Mouse (Mus musculus) common myeloid progenitor, adult 5-6 weeks (primary cell): Measurements from ENCODE around the gene Ikzf2. TPM values are rescaled to one million over a fixed set of nuclear protein-coding genes. Genes with fewer than 3 reads are reported as not detected.

ENCODE experiments used
- ATAC-seq: replicated peaks from 2 replicates; pipeline ENCODE4 v1.8.0; 2016; ENCODE audit warnings: low read depth, mild to moderate bottlenecking, moderate TSS enrichment, inconsistent platforms; ENCODE audit not compliant: poor library complexity, severe bottlenecking
- total RNA-seq: library from RNA; stranded (forward); fragments of 200-1000, 187-1606 nt; gene quantifications from 2 replicates; pipeline ENCODE4 v1.2.3, GENCODE M21; 2017

Gene Ikzf2
- total RNA-seq, 1 experiment from 2014 or later, result 34.4 TPM

DNA sequence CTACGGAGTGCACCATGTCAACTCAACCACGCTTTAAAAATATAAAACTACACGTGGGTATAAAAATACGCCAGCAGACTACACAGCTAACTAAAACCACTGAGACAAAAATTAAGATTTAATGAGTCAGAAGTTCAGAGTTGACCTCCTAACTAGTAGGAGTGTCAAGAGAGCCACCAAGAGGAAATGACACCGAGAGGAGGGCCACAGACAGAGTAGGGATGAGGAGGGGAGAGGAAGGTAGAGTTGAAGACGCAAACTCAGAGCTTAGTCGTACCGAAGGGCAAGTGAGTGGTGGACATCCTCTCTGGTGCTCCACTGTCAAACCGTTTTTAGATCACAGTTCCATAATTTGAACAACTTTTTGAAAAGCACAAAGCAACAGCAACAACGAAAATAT is 154.0 kb downstream of the Ikzf2 start:
- no peak for ATAC-seq

DNA sequence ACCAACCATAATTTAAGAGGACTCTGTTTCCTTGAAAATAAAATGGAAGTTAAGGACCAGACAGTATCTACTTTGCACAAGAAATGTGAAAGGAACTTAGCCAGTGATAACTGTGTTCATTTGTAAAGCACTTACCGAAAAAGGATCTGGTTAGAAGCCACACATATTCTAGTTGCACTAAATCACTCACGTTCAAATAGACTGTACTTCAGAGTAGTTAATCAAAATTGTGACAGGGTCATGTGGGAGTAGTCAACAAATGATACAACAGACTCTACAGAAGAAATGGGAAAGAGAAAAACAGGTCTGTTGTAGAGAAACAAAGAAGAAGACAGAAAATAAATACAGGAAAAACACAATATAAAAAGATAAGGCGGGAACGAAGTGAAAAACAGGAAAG is 158.3 kb downstream of the Ikzf2 start:
- ATAC-seq, result peak; percentile 70

DNA sequence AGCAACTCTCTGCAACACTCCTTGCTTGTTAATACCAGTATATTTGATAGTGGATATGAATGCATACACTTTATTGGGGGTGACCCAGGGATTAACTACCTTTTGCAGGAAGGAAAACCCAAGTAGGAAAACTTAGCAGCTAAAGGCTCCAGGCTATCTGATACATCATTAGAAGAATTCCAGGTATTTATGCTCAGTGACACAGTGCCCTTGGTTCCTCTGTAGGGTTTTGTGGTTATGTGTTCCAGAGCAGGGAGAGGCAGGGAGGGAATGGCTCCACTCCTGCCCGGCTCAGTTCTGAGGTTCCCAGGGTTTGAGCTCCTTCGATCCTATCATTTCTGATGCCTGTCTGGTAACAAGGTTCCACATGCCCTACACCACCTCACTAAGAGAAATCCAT is 165.4 kb downstream of the Ikzf2 start:
- ATAC-seq, result no peak

DNA sequence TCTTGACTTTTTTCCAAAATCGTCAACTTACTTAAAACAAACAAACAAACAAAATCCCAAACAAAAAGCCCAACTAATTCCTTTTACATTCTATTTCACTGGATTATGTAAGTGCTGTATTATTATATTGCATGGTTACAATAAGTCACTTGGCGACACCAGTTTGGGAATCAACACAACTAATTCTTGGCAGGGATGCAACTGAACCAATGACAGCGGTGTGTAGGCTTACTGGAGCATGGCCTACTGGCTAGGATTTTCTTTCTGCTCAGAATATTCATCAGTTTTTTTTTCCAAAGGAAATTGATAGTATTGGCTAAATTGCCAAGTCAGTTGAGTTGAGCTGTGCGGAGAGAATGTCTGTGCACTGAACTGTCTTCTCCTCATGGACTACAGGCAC is 167.7 kb downstream of the Ikzf2 start:
- ATAC-seq, result no peak

DNA sequence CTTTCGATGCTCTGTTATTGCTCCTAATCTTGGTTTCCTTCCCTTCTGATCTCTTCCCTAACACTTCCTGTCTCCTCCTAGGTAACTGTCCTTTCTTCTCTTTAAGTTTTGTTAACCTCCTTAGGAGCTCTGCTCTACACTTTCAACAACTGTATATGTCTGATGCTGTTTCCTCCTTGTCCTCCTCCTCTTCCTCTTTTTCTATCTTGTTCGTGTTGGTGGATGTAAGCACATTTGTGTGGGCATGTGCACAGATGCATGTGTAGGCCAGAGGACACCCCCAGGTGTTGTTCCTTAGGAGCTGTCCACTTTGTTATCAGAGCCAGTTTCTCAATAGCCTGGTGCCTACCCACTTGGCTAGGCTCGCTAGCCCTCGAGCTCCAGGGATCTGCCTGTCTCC is 169.0 kb downstream of the Ikzf2 start:
- ATAC-seq, result 0 out of 2 replicates have a peak, but pooled peaks have one; percentile 17

DNA sequence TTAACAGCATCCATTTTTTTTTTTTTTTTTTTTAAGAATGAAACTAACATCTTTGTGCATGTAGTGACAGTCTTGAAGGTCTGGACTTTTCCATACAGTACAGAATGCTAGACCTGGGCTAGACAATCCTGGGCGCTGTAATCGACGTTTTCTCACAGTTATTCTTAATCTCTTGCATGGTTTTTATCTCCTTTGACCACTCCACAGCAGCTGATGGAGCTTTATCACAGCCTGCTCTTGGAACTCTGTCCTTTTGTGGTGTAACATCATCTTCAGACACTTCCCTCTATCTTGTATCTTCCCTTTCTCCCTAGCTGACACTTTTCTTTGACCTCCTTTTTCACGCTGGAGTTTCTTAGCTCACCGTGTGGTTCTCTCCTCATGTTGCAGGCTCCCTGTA is 170.9 kb downstream of the Ikzf2 start:
- peak; percentile 7; the same call in 1 of the 2 replicates for ATAC-seq

DNA sequence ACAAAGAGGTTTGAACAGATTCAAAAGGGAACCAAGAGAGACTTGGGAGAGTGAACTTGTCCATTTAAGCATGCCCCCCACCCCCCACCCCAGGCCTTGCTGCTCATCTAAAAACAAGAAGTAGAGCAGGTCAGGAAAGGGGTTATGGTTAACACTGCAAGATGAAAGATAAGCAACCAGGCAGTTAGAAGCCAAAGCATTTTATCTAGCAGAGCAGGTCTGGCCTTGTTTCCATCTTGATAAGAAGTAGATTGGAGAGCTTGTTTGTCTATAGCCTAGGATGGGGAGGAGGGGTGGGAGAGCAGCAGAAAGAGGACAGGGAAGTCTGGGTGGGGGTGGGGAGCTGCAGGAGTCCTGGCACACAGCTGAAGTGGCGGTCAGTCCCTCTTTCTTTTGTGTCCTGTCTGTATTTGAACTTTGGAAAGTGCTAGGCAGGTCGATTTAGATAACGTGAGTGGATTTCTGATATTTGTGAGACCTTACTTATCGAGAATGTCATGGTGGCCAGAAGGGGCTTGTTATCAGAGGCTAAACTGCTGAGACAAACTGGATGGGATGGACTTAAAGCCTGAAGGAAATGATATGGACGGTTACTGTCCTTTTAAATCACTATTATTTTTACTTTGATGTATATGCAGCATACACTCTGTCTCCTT is 173.3 kb downstream of the Ikzf2 start:
- peak; percentile 85 for ATAC-seq

DNA sequence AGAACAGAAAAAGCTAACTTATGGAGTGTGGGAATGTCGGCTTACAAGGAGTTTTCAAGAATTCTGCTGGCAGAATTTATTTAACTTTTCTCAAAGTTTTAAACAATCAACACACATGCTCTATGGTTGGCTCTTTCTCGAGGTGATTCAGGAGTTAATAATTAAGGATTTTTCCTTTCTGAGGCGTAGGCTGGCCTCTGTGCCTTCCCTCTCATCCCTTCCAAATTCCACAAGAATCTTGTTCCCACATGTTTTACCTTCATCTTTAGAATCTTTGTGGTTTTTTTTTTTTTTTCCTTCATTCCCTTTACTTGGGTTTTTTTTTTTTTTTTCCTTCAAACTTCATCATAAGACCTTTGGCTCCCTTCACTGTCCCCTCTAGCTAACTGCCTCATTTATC is 178.8 kb downstream of the Ikzf2 start:
- ATAC-seq, result no peak

DNA sequence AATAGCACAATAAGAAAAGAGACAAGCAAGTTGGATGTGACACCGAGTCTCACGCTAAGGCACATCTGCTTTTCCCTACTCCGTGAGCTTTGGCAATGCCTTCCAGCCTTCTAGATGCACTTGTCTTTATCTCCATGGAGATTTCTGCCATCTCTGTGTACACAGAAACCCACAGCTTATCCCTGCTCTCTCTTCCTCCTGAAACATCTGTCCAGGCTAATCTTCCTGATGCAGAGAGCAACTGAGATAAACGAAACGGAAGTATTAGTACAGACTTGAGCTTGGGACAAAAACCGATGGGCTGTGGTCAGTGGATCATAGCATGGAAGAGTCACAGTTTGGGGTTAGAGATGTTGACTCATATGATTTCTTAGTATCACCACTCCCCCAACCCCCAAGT is 179.5 kb downstream of the Ikzf2 start:
- ATAC-seq, result peak; percentile 82

DNA sequence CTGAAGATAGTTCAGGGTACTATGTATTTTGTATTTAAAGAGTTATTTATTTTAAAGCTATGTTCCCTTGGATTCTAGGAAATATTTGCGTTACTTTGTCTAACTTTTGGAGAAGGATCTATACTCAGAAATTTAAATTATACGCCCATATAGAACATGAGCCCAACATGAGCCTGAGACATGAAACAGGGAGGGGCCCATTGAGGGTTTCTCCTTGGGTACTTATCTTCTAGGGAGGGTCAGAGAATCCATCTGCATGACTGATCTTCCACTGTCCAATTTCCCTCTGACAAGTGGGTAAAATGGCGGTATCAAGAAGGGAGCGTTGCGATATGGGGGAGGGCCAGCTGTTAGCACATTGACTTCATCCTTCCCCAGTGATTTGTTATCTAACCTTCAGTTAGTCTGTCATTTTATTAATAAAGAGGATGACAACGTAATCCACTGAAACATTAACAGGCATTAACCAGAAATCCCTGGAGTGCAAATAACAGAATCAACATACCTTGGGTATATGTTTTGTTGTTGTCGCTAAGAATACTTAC is 180.4 kb downstream of the Ikzf2 start:
- ATAC-seq, result no peak

DNA sequence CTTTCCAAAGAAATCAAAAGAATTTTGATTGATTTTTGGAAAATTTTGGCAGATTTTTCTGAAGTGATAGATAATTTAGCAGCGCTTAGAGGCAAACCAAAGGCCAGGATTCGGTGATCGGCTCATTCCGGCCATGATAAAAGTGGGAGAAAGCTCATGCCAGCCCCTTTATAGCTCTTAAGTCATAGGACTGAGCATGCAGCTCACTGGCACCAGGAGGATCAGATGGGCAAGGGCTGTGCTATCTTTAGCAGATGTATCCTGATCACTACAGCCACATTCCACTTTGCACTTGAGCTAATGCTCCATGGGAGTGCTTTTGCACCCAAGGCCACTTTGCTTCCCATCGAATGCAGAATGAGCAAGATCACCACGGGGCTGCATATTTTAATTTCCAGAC is 181.0 kb downstream of the Ikzf2 start:
- no peak for ATAC-seq

DNA sequence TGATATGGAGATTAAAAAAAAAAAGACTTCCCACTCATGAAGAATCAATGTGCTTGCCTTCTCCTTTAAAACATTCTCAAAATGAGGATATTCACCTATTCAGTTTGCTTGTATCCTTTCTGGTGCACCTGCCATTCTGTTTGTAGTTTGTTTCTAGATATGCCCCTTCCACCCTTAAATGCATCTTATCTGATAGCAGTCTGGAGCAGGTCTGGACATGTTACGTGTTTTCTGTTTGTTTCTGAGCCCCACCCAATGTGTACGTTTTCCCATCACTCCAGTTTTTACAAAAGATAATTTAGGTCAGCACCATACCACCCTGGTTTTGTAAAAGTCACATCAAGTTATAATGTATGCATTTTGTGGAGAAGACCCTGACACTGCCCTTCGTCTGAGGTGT is 186.7 kb downstream of the Ikzf2 start:
- ATAC-seq, result no peak

DNA sequence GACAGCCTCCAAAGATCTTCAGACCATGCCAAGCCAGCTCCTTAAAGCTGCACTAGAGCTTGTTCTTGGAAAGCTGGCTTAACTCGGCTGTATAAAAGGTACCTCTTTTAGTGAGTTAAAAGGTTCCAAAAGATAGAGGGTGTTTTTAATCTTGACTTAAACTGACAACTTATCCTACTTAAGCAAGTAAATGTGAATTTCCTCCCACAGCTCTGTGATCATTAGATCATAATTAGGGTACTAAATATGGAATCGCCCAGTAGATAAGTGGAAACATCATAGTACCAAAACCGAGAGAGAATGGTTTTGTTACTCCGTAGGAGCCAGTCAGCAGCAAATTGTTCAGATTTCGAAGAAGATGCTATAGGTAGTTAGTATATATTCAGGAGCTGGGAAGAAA is 187.4 kb downstream of the Ikzf2 start:
- ATAC-seq, result no peak

DNA sequence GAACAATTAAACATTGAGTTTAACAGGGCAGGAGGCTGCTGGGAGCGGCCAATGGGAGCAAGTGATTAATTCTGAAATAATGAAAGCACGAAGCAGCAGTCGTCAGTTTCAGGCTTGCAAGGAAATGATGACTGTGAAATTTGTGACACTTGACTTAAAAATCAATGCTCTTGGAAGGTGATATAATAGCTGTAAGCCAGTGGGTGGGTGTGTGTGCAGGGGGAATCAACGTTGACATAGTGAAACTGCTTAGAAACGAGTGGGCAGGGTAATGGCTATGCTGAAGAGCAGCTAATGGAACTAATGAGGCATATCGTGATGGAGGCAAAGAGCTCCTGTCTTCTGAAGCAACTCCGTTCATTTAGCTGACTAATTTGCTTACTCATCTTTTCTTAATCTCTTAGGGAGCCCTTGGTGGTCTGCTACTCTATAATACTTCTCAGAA is 188.2 kb downstream of the Ikzf2 start:
- ATAC-seq, result peak; percentile 46

DNA sequence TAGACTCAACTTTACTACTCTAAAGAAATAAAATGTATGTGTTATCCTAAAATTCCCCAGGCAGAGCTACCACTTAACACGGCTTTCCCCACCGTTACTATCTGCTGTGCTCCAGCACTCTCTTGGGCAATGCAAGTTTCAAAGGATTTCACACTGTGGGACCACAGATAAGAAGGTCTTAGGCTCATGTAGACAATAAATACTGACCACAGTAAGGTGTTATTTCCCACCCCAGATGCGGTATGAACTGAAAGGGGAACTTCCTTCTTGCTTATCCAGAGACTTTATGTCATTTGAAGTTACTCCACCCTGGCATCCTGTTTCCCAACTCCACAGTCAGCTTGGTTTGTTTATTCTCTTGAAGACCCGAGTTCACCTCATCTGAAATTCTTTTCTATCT is 191.0 kb downstream of the Ikzf2 start:
- peak; percentile 91 for ATAC-seq

DNA sequence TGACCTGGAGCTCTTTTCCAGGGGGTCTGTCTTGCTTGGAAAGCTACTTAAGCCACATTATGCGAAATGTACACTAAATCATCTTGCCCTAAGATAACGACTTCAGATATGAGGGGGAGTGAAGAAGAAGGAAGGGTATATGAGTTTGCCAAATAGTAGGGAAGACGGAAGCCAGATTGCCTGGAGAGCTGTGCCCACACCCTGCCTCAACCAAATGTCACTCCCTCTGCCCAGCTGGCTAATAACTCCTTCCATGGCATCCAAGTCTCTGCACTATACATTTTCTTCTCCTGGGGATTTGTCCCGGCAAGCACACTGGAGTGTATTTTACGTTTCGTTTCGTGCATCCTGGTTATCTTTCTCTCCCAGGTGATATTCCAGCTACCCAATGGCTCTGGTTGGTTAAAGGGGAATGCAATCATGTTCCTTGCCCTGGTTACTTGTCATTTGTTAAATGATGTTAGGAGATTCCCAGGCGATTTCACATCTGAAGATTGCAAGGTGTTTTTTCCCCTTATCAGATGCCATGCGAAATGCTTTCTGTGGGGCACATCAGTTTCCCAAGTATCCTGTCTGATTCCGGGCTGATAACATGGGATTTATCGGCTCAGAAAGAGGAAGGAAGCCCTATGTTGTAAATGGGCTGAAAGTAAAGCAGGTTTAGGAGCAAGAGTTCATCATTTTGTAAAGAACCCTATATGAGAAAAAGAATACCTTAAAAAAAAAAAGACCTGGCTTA is 193.6 kb downstream of the Ikzf2 start:
- peak; percentile 10; the same call in 1 of the 2 replicates for ATAC-seq

DNA sequence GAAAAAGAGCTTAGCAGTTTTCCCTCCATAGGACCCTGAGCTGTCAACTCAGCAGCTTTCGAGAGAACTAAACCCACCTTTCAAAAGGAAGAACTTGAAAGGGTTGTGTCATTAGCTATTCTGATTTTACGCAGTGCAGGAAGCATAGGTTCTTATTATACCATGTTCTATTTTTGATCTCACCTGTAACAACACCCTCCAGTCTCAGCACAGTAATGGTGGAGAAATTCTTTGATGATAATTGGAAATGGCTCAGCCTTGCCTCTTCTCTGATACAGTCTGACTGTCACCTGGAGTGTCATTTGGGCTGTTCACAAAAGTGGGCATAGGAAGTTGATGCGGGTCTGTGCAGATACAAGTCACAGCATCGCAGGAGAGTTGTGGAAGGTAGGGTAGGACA is 195.0 kb downstream of the Ikzf2 start:
- ATAC-seq, result no peak

DNA sequence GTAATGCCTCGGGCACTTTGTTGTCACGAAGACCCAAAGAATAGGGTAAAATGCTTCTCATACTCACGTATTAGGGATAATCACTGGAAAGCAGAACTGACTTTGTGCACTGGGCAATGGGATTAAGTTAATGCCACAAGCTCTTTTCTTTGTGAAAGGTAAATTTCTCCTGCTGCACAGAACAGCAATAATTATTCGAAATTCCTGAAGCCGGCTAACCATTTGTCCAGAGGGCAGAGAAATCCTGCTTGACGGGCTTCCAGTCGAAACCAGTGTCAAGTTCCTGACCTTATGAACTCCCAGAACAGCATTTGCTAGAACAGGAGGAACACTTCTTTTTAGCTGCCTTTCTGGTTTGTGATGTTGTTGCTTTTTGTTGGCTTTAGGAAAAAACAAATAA is 198.0 kb downstream of the Ikzf2 start:
- no peak for ATAC-seq

DNA sequence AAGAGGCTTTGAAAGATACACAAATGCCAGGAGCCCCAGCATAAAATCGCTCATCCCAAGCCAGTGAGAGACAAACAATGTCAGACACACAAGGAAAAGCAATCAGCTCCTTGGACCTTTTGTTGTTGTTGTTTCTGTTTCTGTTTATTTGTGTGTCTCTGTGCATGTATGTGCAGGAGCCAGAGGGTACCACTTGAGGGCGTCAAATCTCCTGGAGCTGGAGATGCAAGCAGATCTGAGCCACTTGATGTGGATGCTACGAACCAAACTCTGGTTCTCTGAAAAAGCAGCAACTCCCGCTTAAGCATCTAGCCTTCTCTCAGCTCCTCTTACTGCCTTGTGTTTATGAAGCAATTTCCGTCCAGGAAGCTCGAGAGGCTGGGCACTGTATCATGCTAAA is 198.4 kb downstream of the Ikzf2 start:
- no peak for ATAC-seq
